Mouse (Mus musculus): Measurements from ENCODE around the gene Atp8a2. TPM values are rescaled to one million over a fixed set of nuclear protein-coding genes. Genes with fewer than 3 reads are reported as not detected.

Gene Atp8a2
- total and polyA plus RNA-seq, 2 experiments from 2014 or later: 5.2 to 115 TPM

DNA sequence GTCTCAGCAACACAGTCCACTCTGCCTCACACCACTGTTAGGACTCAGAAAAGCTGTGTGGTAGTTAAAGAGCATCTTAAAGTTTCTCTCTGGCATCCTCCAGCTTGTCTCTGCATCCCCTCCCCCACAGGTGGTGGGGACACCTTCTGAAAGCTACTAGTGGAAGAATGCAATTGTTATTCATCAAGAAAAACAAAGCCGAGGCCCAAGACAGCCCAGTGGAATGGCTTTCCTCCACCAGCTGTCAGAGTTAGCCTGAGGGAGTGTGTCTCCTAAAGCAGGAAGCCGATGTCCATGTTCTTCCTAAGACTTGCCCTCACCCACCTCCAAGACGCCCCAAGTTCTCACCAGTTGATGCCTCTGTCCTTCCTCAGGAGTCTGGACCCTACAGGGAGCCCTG, 48.1 kb downstream of the Atp8a2 start:
- ATAC-seq (ENCODE audit: insufficient read depth, low read depth): no peak
- Histone ChIP-seq H3K4me2 (ENCODE audit: low read depth, low read length) (no peak overlapping the region), H3K9me3 (replicated peaks; ENCODE audit: control insufficient read depth, low read length) (no peaks in the 10 kb centered on the region), H3K4me1 (ENCODE audit: control insufficient read depth, insufficient read depth) (no peaks in the 10 kb centered on the region), H3K27me3 (ENCODE audit: control insufficient read depth, insufficient read depth, low read length) (no peaks in the 10 kb centered on the region), H3K9ac (replicated peaks; ENCODE audit: low read depth, low read length) (no peak overlapping the region), H3K36me3 (replicated peaks; ENCODE audit: control insufficient read depth, insufficient read depth, low read length) (no peaks in the 10 kb centered on the region), H3K27ac (ENCODE audit: low read depth) (no peak overlapping the region), H3K4me3 (ENCODE audit: low read depth, low read length) (no peak overlapping the region)
- TF ChIP-seq EP300 (IDR thresholded peaks at IDR 0.05; ENCODE audit: low read depth) (no peak), CTCF (IDR thresholded peaks at IDR 0.05; ENCODE audit: low read depth) (no peak)
- 33% methylated on average over 3 of the region's 3 CpGs for WGBS
- DNase-seq (ENCODE audit: low spot score): no peak

GRCm38 (mm10) chr14:60143234-60143633, 53.7 kb downstream of the Atp8a2 start:
- ATAC-seq (ENCODE audit: insufficient read depth, low read depth): no peak

GRCm38 (mm10) chr14:60138339-60138738, 58.6 kb downstream of the Atp8a2 start:
- 94% methylated on average over 3 of the region's 4 CpGs for WGBS
- H3K36me3 ChIP-seq (replicated peaks; ENCODE audit: control insufficient read depth, insufficient read depth, low read length): no peaks in the 10 kb centered on the region
- TF ChIP-seq EP300 (IDR thresholded peaks at IDR 0.05; ENCODE audit: low read depth): no peak
- no peak for TF ChIP-seq CTCF (IDR thresholded peaks at IDR 0.05; ENCODE audit: low read depth)
- no peak overlapping the region for H3K27ac ChIP-seq (ENCODE audit: low read depth)
- no peak overlapping the region for H3K9ac ChIP-seq (replicated peaks; ENCODE audit: low read depth, low read length)
- H3K9me3 ChIP-seq (replicated peaks; ENCODE audit: control insufficient read depth, low read length): no peaks in the 10 kb centered on the region
- H3K4me1 ChIP-seq (ENCODE audit: control insufficient read depth, insufficient read depth): no peaks in the 10 kb centered on the region
- no peak for DNase-seq (ENCODE audit: low spot score)
- H3K27me3 ChIP-seq (ENCODE audit: control insufficient read depth, insufficient read depth, low read length): no peaks in the 10 kb centered on the region
- H3K4me2 ChIP-seq (ENCODE audit: low read depth, low read length): no peak overlapping the region
- H3K4me3 ChIP-seq (ENCODE audit: low read depth, low read length): no peak overlapping the region
- no peak for ATAC-seq (ENCODE audit: insufficient read depth, low read depth)

More at GRCm38 (mm10) chr14:60143234-60143633, 53.7 kb downstream of the Atp8a2 start:
- H3K4me1 ChIP-seq (ENCODE audit: control insufficient read depth, insufficient read depth): no peaks in the 10 kb centered on the region
- H3K4me3 ChIP-seq (ENCODE audit: low read depth, low read length): no peak overlapping the region
- H3K9ac ChIP-seq (replicated peaks; ENCODE audit: low read depth, low read length): no peak overlapping the region
- 76% methylated on average over 10 of the region's 10 CpGs for WGBS
- H3K4me2 ChIP-seq (ENCODE audit: low read depth, low read length): no peak overlapping the region
- H3K27me3 ChIP-seq (ENCODE audit: control insufficient read depth, insufficient read depth, low read length): no peaks in the 10 kb centered on the region
- H3K36me3 ChIP-seq (replicated peaks; ENCODE audit: control insufficient read depth, insufficient read depth, low read length): no peaks in the 10 kb centered on the region
- no peak for TF ChIP-seq EP300 (IDR thresholded peaks at IDR 0.05; ENCODE audit: low read depth)
- TF ChIP-seq CTCF (IDR thresholded peaks at IDR 0.05; ENCODE audit: low read depth): no peak
- H3K9me3 ChIP-seq (replicated peaks; ENCODE audit: control insufficient read depth, low read length): no peaks in the 10 kb centered on the region
- no peak for DNase-seq (ENCODE audit: low spot score)
- no peak overlapping the region for H3K27ac ChIP-seq (ENCODE audit: low read depth)

- Histone ChIP-seq H3K27ac (ENCODE audit: low read depth) (no peak overlapping the region), H3K4me3 (ENCODE audit: low read depth, low read length) (no peak overlapping the region), H3K4me2 (ENCODE audit: low read depth, low read length) (no peak overlapping the region), H3K9ac (replicated peaks; ENCODE audit: low read depth, low read length) (no peak overlapping the region), H3K4me1 (ENCODE audit: control insufficient read depth, insufficient read depth) (no peaks in the 10 kb centered on the region), H3K36me3 (replicated peaks; ENCODE audit: control insufficient read depth, insufficient read depth, low read length) (no peaks in the 10 kb centered on the region), H3K27me3 (ENCODE audit: control insufficient read depth, insufficient read depth, low read length) (no peaks in the 10 kb centered on the region), H3K9me3 (replicated peaks; ENCODE audit: control insufficient read depth, low read length) (no peaks in the 10 kb centered on the region)
- WGBS: 75% methylated on average over 6 of the region's 6 CpGs
- TF ChIP-seq CTCF (IDR thresholded peaks at IDR 0.05; ENCODE audit: low read depth) (no peak), EP300 (IDR thresholded peaks at IDR 0.05; ENCODE audit: low read depth) (no peak)
- ATAC-seq (ENCODE audit: insufficient read depth, low read depth) (no peak), DNase-seq (ENCODE audit: low spot score) (no peak)
These were observed 59.2 kb downstream of the Atp8a2 start for GRCm38 (mm10) chr14:60137812-60138211.

DNA sequence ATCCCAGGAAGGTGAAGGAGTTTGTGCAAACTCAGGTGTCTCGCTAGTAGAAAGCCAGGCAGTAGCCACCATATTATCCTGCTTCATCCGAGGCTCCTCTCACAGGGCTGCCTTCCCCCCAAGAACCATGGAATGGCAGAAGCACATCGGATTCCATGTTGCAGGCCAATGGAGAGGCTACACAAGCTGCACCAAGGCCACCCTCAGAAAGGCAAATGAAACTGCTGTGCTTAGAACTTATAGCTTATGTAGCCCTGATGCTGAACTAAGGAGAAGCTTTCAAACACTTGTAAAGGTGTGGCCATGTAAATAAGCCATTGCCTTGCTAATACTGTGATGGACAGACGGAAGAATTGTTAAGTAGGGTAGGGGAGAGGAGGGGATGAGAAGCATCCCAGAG, 61.2 kb downstream of the Atp8a2 start:
- ATAC-seq (ENCODE audit: insufficient read depth, low read depth) (no peak), DNase-seq (ENCODE audit: low spot score) (no peak)
- no peak overlapping the region for H3K9ac ChIP-seq (replicated peaks; ENCODE audit: low read depth, low read length)
- H3K27ac ChIP-seq (ENCODE audit: low read depth): no peak overlapping the region
- no peaks in the 10 kb centered on the region for H3K27me3 ChIP-seq (ENCODE audit: control insufficient read depth, insufficient read depth, low read length)
- WGBS: 81% methylated on average over 4 of the region's 4 CpGs
- H3K9me3 ChIP-seq (replicated peaks; ENCODE audit: control insufficient read depth, low read length): no peaks in the 10 kb centered on the region
- H3K4me2 ChIP-seq (ENCODE audit: low read depth, low read length): no peak overlapping the region
- no peaks in the 10 kb centered on the region for H3K36me3 ChIP-seq (replicated peaks; ENCODE audit: control insufficient read depth, insufficient read depth, low read length)
- H3K4me1 ChIP-seq (ENCODE audit: control insufficient read depth, insufficient read depth): no peaks in the 10 kb centered on the region
- H3K4me3 ChIP-seq (ENCODE audit: low read depth, low read length): no peak overlapping the region
- TF ChIP-seq EP300 (IDR thresholded peaks at IDR 0.05; ENCODE audit: low read depth): no peak
- no peak for TF ChIP-seq CTCF (IDR thresholded peaks at IDR 0.05; ENCODE audit: low read depth)

GRCm38 (mm10) chr14:60134720-60135119, 62.3 kb downstream of the Atp8a2 start:
- DNase-seq (ENCODE audit: low spot score) (no peak), ATAC-seq (ENCODE audit: insufficient read depth, low read depth) (no peak)
- Histone ChIP-seq H3K27ac (ENCODE audit: low read depth) (no peak overlapping the region), H3K27me3 (ENCODE audit: control insufficient read depth, insufficient read depth, low read length) (no peaks in the 10 kb centered on the region), H3K9ac (replicated peaks; ENCODE audit: low read depth, low read length) (no peak overlapping the region), H3K4me2 (ENCODE audit: low read depth, low read length) (no peak overlapping the region), H3K9me3 (replicated peaks; ENCODE audit: control insufficient read depth, low read length) (no peaks in the 10 kb centered on the region), H3K4me3 (ENCODE audit: low read depth, low read length) (no peak overlapping the region), H3K36me3 (replicated peaks; ENCODE audit: control insufficient read depth, insufficient read depth, low read length) (no peaks in the 10 kb centered on the region), H3K4me1 (ENCODE audit: control insufficient read depth, insufficient read depth) (no peaks in the 10 kb centered on the region)
- WGBS: 91% methylated on average over 9 of the region's 9 CpGs
- TF ChIP-seq CTCF (IDR thresholded peaks at IDR 0.05; ENCODE audit: low read depth) (no peak), EP300 (IDR thresholded peaks at IDR 0.05; ENCODE audit: low read depth) (no peak)

Measured in heart, postnatal 0 days (tissue).